Mouse (Mus musculus) lung, postnatal 0 days (tissue): ENCODE data around the gene Gm11549.

ENCODE experiments used
- CTCF ChIP-seq: IDR thresholded peaks from 2 replicates; pipeline ENCODE4 v1.5.1; 2016; ENCODE audit warnings: antibody characterized with exemption, mild to moderate bottlenecking
- EP300 ChIP-seq: IDR thresholded peaks from 2 replicates; pipeline ENCODE4 v1.6.1; 2016; ENCODE audit warnings: antibody characterized with exemption, mild to moderate bottlenecking, control low read depth

DNA sequence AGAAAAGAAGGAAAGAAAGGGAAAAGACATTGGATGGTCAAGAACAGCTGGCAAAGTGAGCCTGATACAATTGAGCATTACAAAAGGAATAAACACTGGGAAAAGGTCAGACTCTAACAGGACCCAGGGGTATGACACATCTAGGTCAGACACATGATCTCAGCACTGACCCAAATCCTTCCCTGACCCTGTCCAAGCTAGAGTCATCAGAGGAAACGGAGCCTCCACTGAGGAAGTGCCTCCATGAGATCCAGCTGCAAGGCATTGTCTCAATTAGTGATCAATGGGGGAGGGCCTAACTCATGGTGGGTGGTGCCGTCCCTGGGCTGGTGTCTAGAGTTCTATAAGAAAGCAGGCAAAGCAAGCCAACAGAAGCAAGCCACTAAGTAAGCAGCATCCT is 52.7 kb downstream of the Gm11549 start:
- TF ChIP-seq EP300 (no peak), CTCF (no peak)
